ENCODE assay signal across 26 mouse cellular contexts in the genomic region with DNA sequence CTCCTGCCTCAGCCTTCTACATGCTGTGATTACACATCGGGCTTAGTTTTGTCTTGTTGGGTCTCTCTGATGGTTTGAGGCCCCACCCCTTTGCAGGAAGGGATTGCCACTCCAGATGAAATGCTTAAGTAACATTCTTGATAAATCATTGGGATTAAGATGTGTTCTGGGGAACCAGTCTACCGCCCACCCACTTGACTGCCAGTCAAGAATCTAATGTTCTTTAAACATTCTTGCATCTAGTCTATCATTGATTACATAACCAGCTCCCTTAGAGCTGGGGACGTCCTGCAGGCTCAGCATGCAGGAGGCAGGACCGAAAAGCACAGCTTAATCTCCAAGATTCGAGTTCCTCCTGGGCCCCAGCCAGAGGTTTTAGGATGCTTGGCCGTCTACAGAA. TPM values are rescaled to one million over a fixed set of nuclear protein-coding genes. Genes with fewer than 3 reads are reported as not detected.
DNase-seq lines count a peak whose midpoint lies in the region; ATAC-seq and TF ChIP-seq lines count a peak whose summit lies in the region.
"Had no signal": no experiment of that assay in that cellular context is flagged by ENCODE, and none has a peak within 500 bp of the region (broad histone marks: within the 10 kb centered on the region; RNA-seq: fewer than 3 reads in every experiment).

No protein-coding gene starts in this region.

- DNase-seq in layer of hippocampus, adult 2 months (ENCODE audit: low spot score in 2 of 2), result no peak
- DNase-seq in layer of hippocampus, postnatal 14 days (ENCODE audit: low spot score in 2 of 2), result no peak
- no peak for DNase-seq in lung, postnatal 36 days
- DNase-seq in stomach, postnatal 0 days (ENCODE audit: low spot score), result no peak
- DNase-seq in cerebellum, postnatal 14 days, result no peak
- DNase-seq: adrenal gland, adult 2 months; adrenal gland, postnatal 14 days; cerebellum, adult 11-12 months; cerebellum, adult 8-10 months; cerebellum, postnatal 10 days; gastrocnemius, postnatal 25 days; heart, adult 2 months had no signal

- no peak overlapping the region for H3K4me3 ChIP-seq in layer of hippocampus, adult 2 months
- no peak overlapping the region for H3K4me3 ChIP-seq in lung, embryonic 16.5 days (ENCODE audit: low read length)
- no peak overlapping the region for H3K4me3 ChIP-seq in stomach, postnatal 0 days (ENCODE audit: low read depth, low read length)
- H3K4me3 ChIP-seq: embryonic facial prominence, embryonic 12.5 days; embryonic facial prominence, embryonic 15.5 days; forebrain, embryonic 12.5 days; forebrain, embryonic 15.5 days; heart, adult 2 months; heart, embryonic 10.5 days; hindbrain, embryonic 12.5 days; hindbrain, embryonic 15.5 days had no signal

- no peak for TF ChIP-seq CTCF in layer of hippocampus, adult 2 months (conservative IDR thresholded peaks at IDR 0.05)
- no peak for TF ChIP-seq CTCF in stomach, postnatal 0 days (IDR thresholded peaks at IDR 0.05; ENCODE audit: low read depth)

- no peak for TF ChIP-seq EP300 in stomach, postnatal 0 days (optimal IDR thresholded peaks at IDR 0.05)

- no peaks in the 10 kb centered on the region for H3K27me3 ChIP-seq in lung, embryonic 16.5 days (ENCODE audit: control insufficient read depth, insufficient read depth, low read depth, low read length)
- H3K27me3 ChIP-seq in stomach, postnatal 0 days (ENCODE audit: control insufficient read depth, insufficient read depth, low read length), result no peaks in the 10 kb centered on the region
- H3K27me3 ChIP-seq: embryonic facial prominence, embryonic 12.5 days; embryonic facial prominence, embryonic 15.5 days; forebrain, embryonic 12.5 days; forebrain, embryonic 15.5 days; hindbrain, embryonic 12.5 days; hindbrain, embryonic 15.5 days had no signal

- H3K27ac ChIP-seq in layer of hippocampus, adult 2 months, result peak overlapping the region; percentile 43; the same call in 1 of the 2 replicates
- no peak overlapping the region for H3K27ac ChIP-seq in lung, embryonic 16.5 days (ENCODE audit: low read length)
- H3K27ac ChIP-seq in stomach, postnatal 0 days (replicated peaks), result 0 out of 2 replicates have a peak overlapping the region, but pooled peaks have one; percentile 30
- H3K27ac ChIP-seq: embryonic facial prominence, embryonic 12.5 days; embryonic facial prominence, embryonic 15.5 days; forebrain, embryonic 12.5 days; forebrain, embryonic 15.5 days; heart, adult 2 months; heart, embryonic 10.5 days; hindbrain, embryonic 12.5 days; hindbrain, embryonic 15.5 days had no signal

- H3K9ac ChIP-seq in lung, embryonic 16.5 days (ENCODE audit: low read length), result no peak overlapping the region
- H3K9ac ChIP-seq in stomach, postnatal 0 days (ENCODE audit: low read length), result no peak overlapping the region
- H3K9ac ChIP-seq: embryonic facial prominence, embryonic 12.5 days; embryonic facial prominence, embryonic 15.5 days; forebrain, embryonic 12.5 days; forebrain, embryonic 15.5 days; hindbrain, embryonic 12.5 days; hindbrain, embryonic 15.5 days had no signal

- 50% methylated on average over 6 of the region's 6 CpGs for WGBS in lung, embryonic 16.5 days
- 40% methylated on average over 6 of the region's 6 CpGs for WGBS in stomach, postnatal 0 days

- no peak overlapping the region for H3K4me2 ChIP-seq in lung, embryonic 16.5 days (ENCODE audit: low read depth, low read length)
- H3K4me2 ChIP-seq in stomach, postnatal 0 days (replicated peaks; ENCODE audit: low read depth), result no peak overlapping the region
- H3K4me2 ChIP-seq: embryonic facial prominence, embryonic 12.5 days; embryonic facial prominence, embryonic 15.5 days; forebrain, embryonic 12.5 days; forebrain, embryonic 15.5 days; hindbrain, embryonic 12.5 days; hindbrain, embryonic 15.5 days had no signal

- no peaks in the 10 kb centered on the region for H3K9me3 ChIP-seq in lung, embryonic 16.5 days (ENCODE audit: control insufficient read depth, low read length)
- no peaks in the 10 kb centered on the region for H3K9me3 ChIP-seq in stomach, postnatal 0 days (ENCODE audit: control insufficient read depth, low read length)
- H3K9me3 ChIP-seq: embryonic facial prominence, embryonic 12.5 days; embryonic facial prominence, embryonic 15.5 days; forebrain, embryonic 12.5 days; forebrain, embryonic 15.5 days; heart, embryonic 10.5 days; hindbrain, embryonic 12.5 days; hindbrain, embryonic 15.5 days had no signal

- peaks cover 7% of the 10 kb centered on the region; the same call in 1 of the 2 replicates for H3K36me3 ChIP-seq in lung, embryonic 16.5 days (ENCODE audit: control insufficient read depth, insufficient read depth, low read length)
- no peaks in the 10 kb centered on the region for H3K36me3 ChIP-seq in stomach, postnatal 0 days (ENCODE audit: control insufficient read depth, insufficient read depth, low read length)
- H3K36me3 ChIP-seq: forebrain, embryonic 15.5 days had no signal

- ATAC-seq in lung, embryonic 16.5 days (ENCODE audit: low read depth), result 0 out of 2 replicates have a peak, but pooled peaks have one; percentile 10
- ATAC-seq in stomach, postnatal 0 days (ENCODE audit: low FRiP score, low TSS enrichment), result no peak; the same call in 1 of the 2 replicates
- ATAC-seq: forebrain, embryonic 15.5 days had no signal

- no peaks in the 10 kb centered on the region for H3K4me1 ChIP-seq in lung, embryonic 16.5 days (replicated peaks; ENCODE audit: control insufficient read depth, insufficient read depth, low read length)
- H3K4me1 ChIP-seq in stomach, postnatal 0 days (replicated peaks; ENCODE audit: control insufficient read depth, insufficient read depth), result no peaks in the 10 kb centered on the region
- H3K4me1 ChIP-seq: embryonic facial prominence, embryonic 12.5 days; embryonic facial prominence, embryonic 15.5 days; hindbrain, embryonic 15.5 days had no signal

RNA-seq across cellular contexts. Expression of a gene that starts 23.1 kb away (rescaled TPM):
- total RNA-seq in layer of hippocampus, adult 2 months (2021), result 10 to 100 TPM; 42.6 to 47.5 TPM
- 10 to 100 TPM; 41.8 to 44.0 TPM for total RNA-seq in layer of hippocampus, postnatal 14 days (2021)
- polyA plus RNA-seq in lung, embryonic 16.5 days (2015; fragmentation: Nextera tagmentation; extraction: Ambion mirVana), result 92.9 and 93.2 TPM in 2 replicates
- 28.9 and 29.6 TPM in 2 replicates for polyA plus RNA-seq in stomach, postnatal 0 days (2015; fragmentation: Nextera tagmentation; extraction: Ambion mirVana)

RNA-seq across cellular contexts. Expression of a gene that starts 31.7 kb away (rescaled TPM):
- not detected for total RNA-seq in layer of hippocampus, adult 2 months (2021)
- total RNA-seq in layer of hippocampus, postnatal 14 days (2021), result not detected
- not detected in 2 replicates for polyA plus RNA-seq in lung, embryonic 16.5 days (2015; fragmentation: Nextera tagmentation; extraction: Ambion mirVana)
- polyA plus RNA-seq in stomach, postnatal 0 days (2015; fragmentation: Nextera tagmentation; extraction: Ambion mirVana), result not detected in 2 replicates
- total RNA-seq: adrenal gland, adult 2 months; adrenal gland, postnatal 14 days; adrenal gland, postnatal 4 days; gastrocnemius, adult 8-10 months; gastrocnemius, postnatal 25 days; granulocyte monocyte progenitor cell, adult 5-6 weeks; heart, adult 2 months; heart, postnatal 25 days; hematopoietic stem cell, adult 5-6 weeks had no signal
- polyA plus RNA-seq: adrenal gland, adult 2 months; embryonic facial prominence, embryonic 12.5 days; embryonic facial prominence, embryonic 15.5 days; forebrain, embryonic 12.5 days; forebrain, embryonic 15.5 days; heart, adult 2 months; hindbrain, embryonic 12.5 days; hindbrain, embryonic 15.5 days; intestine, embryonic 14.5 days had no signal

RNA-seq across cellular contexts. Expression of a gene that starts 46.5 kb away (rescaled TPM):
- 10 to 100 TPM; 61.5 to 63.0 TPM for total RNA-seq in layer of hippocampus, adult 2 months (2021)
- 10 to 100 TPM; 57.5 to 60.4 TPM for total RNA-seq in layer of hippocampus, postnatal 14 days (2021)
- polyA plus RNA-seq in lung, embryonic 16.5 days (2015; fragmentation: Nextera tagmentation; extraction: Ambion mirVana), result 35.7 and 43.7 TPM in 2 replicates
- 2.0 and 2.2 TPM in 2 replicates for polyA plus RNA-seq in stomach, postnatal 0 days (2015; fragmentation: Nextera tagmentation; extraction: Ambion mirVana)
